Mouse (Mus musculus): ENCODE results near the gene Ccdc54. TPM values are rescaled to one million over a fixed set of nuclear protein-coding genes. Genes with fewer than 3 reads are reported as not detected.

Ccdc54 gene
- total RNA-seq, 2 experiments from 2014 or later, result not detected

DNA sequence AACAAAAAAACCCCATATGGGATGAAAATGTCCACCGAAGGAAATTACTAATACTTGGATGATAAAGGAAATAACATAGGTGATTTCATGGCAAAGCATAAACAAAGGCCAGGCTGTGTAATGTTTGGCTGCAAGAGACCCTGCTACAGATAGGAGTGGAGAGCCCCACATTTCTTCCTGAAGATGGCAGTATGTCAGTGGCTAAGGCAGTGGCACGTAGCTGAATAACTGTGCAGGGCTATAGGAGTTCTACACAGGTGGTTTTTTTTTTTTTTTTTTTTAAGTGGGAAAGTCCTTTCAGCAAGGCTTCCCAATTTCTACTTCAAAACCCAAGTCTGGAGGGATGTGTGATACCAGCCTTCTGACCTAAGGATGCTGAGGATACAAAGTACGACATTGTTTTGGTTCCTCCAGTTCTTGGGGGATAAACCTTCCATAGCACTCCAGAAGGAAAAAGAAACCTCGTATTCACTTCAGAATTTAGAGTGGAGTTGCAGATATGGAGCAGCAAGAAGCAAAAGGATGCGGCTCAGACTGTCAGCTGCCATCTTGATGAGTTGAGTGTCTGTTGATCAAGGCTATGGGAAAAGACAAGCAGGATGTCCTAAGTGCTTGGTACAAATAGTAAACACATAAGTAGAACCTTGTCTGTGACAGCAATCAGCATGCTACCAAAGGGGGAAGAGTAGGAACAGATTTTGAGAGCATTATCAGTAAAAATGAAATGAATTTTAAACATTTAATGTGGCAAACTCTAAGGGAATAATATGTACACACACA lies 48.2 kb downstream of the Ccdc54 start:
- no peak for DNase-seq (ENCODE audit: low spot score in 2 of 2)

Other genes with a start within 250 kb of the Ccdc54 start
- 10 to 100 TPM; 19.1 to 20.0 TPM for gene Bbx, start 158.8 kb downstream of the Ccdc54 start, total RNA-seq (2021)

All from gastrocnemius, postnatal 4 days (tissue).